Mouse (Mus musculus) myocyte (in vitro differentiated cells): ENCODE data around the gene Hvcn1. TPM values are rescaled to one million over a fixed set of nuclear protein-coding genes. Genes with fewer than 3 reads are reported as not detected.

ENCODE experiments used
- H3K27me3 ChIP-seq: one replicate; pipeline ENCODE4 v1.6.1; 2011; ENCODE audit not compliant: control insufficient read depth, insufficient read depth, insufficient read length
- H3K36me3 ChIP-seq: one replicate; pipeline ENCODE4 v1.6.1; 2011; ENCODE audit not compliant: control insufficient read depth, insufficient read depth
- H3K4me2 ChIP-seq: one replicate; pipeline ENCODE4 v1.6.1; 2011; ENCODE audit warnings: low read depth, control low read depth
- H3K4me3 ChIP-seq: one replicate; pipeline ENCODE4 v1.5.1; 2011; ENCODE audit warnings: mild to moderate bottlenecking, control low read depth, moderate library complexity
- H3K79me2 ChIP-seq: one replicate; pipeline ENCODE4 v1.6.1; 2011; ENCODE audit not compliant: control insufficient read depth, insufficient read depth
- H3ac ChIP-seq: one replicate; pipeline ENCODE4 v1.6.1; 2011; ENCODE audit not compliant: control insufficient read depth, insufficient read length
- CEBPB ChIP-seq: IDR thresholded peaks from 2 replicates; pipeline ENCODE4 v1.6.1; 2011; ENCODE audit warnings: mild to moderate bottlenecking, moderate library complexity; ENCODE audit not compliant: poor library complexity, insufficient read depth, severe bottlenecking
- E2F4 ChIP-seq: IDR thresholded peaks from one replicate; pipeline ENCODE4 v1.6.1; 2011; ENCODE audit warnings: mild to moderate bottlenecking, control low read depth, moderate library complexity; ENCODE audit not compliant: insufficient read depth
- MAX ChIP-seq: IDR thresholded peaks from one replicate; pipeline ENCODE4 v1.6.1; 2011; ENCODE audit warnings: low read depth, mild to moderate bottlenecking, control low read depth
- MYOD1 ChIP-seq, 3 experiments: IDR thresholded peaks; one replicate each; pipeline ENCODE4 v1.6.1; 2011; ENCODE audit warnings: control low read depth in 2 of 3, low read depth in 2 of 3, mild to moderate bottlenecking in 2 of 3, moderate library complexity in 1 of 3; ENCODE audit not compliant: insufficient read length in 2 of 3, control insufficient read depth in 1 of 3
- MYOG ChIP-seq, 3 experiments: IDR thresholded peaks; one replicate each; pipeline ENCODE4 v1.6.1; 2011; ENCODE audit warnings: control low read depth in 2 of 3, low read depth in 2 of 3, mild to moderate bottlenecking in 2 of 3; ENCODE audit not compliant: insufficient read length in 2 of 3, control insufficient read depth in 1 of 3, insufficient read depth in 1 of 3
- POLR2A ChIP-seq: IDR thresholded peaks from one replicate; pipeline ENCODE4 v1.6.1; 2011; ENCODE audit warnings: low read depth, mild to moderate bottlenecking, control low read depth, moderate library complexity; ENCODE audit not compliant: insufficient read length
- POLR2AphosphoS2 ChIP-seq: IDR thresholded peaks from one replicate; pipeline ENCODE4 v1.6.1; 2011; ENCODE audit warnings: low read depth, control low read depth; ENCODE audit not compliant: insufficient read length
- REST ChIP-seq: IDR thresholded peaks from one replicate; pipeline ENCODE4 v1.6.1; 2011; ENCODE audit warnings: mild to moderate bottlenecking, control low read depth, moderate library complexity; ENCODE audit not compliant: insufficient read depth, insufficient read length
- SRF ChIP-seq: IDR thresholded peaks from one replicate; pipeline ENCODE4 v1.6.1; 2011; ENCODE audit warnings: low read depth; ENCODE audit not compliant: control insufficient read depth, insufficient read length
- TCF12 ChIP-seq: IDR thresholded peaks from one replicate; pipeline ENCODE4 v1.6.1; 2011; ENCODE audit warnings: mild to moderate bottlenecking, control low read depth; ENCODE audit not compliant: poor library complexity, insufficient read depth, severe bottlenecking
- TCF3 ChIP-seq: IDR thresholded peaks from one replicate; pipeline ENCODE4 v1.6.1; 2011; ENCODE audit warnings: low read depth, control low read depth; ENCODE audit not compliant: insufficient read length
- USF1 ChIP-seq: IDR thresholded peaks from one replicate; pipeline ENCODE4 v1.6.1; 2011; ENCODE audit warnings: low read depth, mild to moderate bottlenecking, control low read depth, moderate library complexity
- polyA plus RNA-seq: library from polyadenylated mRNA; unstranded; fragments of >200 nt; fragmentation: generic; extraction: Trizol; gene quantifications from one replicate; pipeline ENCODE4 v1.2.1, GENCODE M21; 2012; ENCODE audit warnings: missing spikeins

The Hvcn1 gene
- polyA plus RNA-seq, 1 experiment, result 0.08 TPM

DNA sequence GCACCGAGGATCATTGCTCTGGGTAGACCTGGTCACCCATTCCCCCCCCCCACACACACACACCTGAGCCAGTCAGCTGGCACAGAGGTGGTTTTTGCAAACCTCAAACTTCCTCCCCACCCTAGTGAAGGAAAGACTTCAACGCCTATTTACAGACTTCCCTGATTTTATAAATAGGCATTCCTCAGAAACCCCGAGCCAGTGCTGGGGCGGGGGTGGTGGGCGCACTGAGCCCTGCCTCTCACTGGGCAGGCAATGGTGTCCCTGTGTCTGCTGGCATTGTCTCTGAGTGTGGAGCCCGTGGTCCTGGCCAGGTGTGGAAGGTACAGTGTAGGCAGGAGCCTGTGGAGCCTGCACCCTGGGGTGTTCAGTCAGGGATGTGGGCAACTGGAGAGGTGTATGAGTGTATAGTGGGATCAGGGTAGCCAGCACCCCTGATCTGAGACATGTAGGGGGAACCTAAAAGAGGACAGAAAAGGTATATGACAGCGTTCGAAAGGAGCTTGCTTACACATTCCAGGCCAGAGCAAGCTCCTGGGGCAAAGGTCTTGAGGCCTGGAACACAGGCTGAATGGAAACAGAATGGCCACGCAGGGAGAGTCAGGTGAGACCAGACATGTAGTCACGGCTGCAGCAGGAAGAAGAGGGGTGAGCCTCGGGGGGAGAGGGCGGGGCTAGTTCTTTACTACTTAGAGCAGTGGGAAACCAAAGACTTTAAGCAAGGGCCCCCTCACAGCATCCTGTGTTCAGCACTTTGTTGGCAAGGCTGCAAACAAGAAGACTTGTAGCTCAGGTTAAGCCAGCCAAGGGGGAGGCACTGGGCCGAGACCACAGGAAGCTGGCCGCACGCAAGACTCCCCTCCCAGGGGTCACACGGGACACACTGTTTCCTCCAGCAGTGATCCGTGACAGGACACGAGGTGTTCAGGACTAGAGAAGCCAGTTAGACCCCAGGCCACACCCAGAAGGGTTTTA is 13.3 kb downstream of the Hvcn1 start:
- Histone ChIP-seq H3K79me2 (no peaks in the 10 kb centered on the region), H3K4me3 (no peak overlapping the region), H3ac (no peak overlapping the region), H3K4me2 (no peak overlapping the region), H3K36me3 (no peaks in the 10 kb centered on the region), H3K27me3 (peaks cover 63% of the 10 kb centered on the region)
- no peak for TF ChIP-seq TCF12
- TF ChIP-seq POLR2A, result no peak
- TF ChIP-seq MYOD1 (IDR thresholded peaks at IDR 0.05; ENCODE audit: control insufficient read depth in 1 of 3, insufficient read length in 2 of 3, low read depth in 2 of 3), result no peak

GRCm38 (mm10) chr5:122221085-122221484 is 14.5 kb downstream of the Hvcn1 start:
- no peaks in the 10 kb centered on the region for H3K79me2 ChIP-seq
- H3ac ChIP-seq, result no peak overlapping the region
- H3K27me3 ChIP-seq, result peaks cover 62% of the 10 kb centered on the region
- H3K4me2 ChIP-seq, result no peak overlapping the region
- no peak for TF ChIP-seq MYOG (IDR thresholded peaks at IDR 0.05; ENCODE audit: control insufficient read depth in 1 of 3, insufficient read depth in 1 of 3, insufficient read length in 2 of 3, low read depth in 2 of 3)
- TF ChIP-seq POLR2AphosphoS2, result no peak
- TF ChIP-seq TCF3, result no peak
- TF ChIP-seq POLR2A, result no peak
- no peak for TF ChIP-seq USF1
- TF ChIP-seq SRF, result no peak
- TF ChIP-seq REST, result no peak
- no peak for TF ChIP-seq E2F4
- no peak for TF ChIP-seq CEBPB
- TF ChIP-seq MAX, result no peak
- no peak for TF ChIP-seq MYOD1 (IDR thresholded peaks at IDR 0.05; ENCODE audit: control insufficient read depth in 1 of 3, insufficient read length in 2 of 3, low read depth in 2 of 3)
- TF ChIP-seq TCF12, result no peak
- no peak overlapping the region for H3K4me3 ChIP-seq
- no peaks in the 10 kb centered on the region for H3K36me3 ChIP-seq

DNA sequence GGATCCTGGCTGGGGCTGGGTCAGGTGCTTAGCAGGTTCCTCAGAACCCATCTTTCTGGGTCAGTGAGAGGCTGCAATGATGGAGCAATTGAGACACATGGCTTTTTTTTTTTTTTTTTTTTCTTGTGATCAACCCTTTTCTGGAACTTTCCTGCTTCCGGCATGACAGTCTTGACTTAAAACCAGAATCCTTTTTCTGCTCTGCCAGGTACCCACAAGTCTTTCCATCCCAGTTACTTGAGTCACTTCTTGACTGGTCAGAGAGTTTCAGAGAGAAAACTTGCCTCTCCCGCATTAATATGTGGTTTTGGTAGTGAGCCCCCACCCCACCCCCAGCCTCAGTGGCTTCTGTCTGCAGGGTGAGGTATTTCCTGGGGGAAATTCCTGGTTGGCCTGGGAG is 17.7 kb downstream of the Hvcn1 start:
- H3K79me2 ChIP-seq, result no peaks in the 10 kb centered on the region
- no peak overlapping the region for H3ac ChIP-seq
- H3K36me3 ChIP-seq, result no peaks in the 10 kb centered on the region
- H3K4me3 ChIP-seq, result no peak overlapping the region
- TF ChIP-seq MYOG (IDR thresholded peaks at IDR 0.05; ENCODE audit: control insufficient read depth in 1 of 3, insufficient read depth in 1 of 3, insufficient read length in 2 of 3, low read depth in 2 of 3) (no peak), USF1 (no peak), E2F4 (no peak), TCF3 (no peak), POLR2A (no peak), POLR2AphosphoS2 (no peak), MYOD1 (IDR thresholded peaks at IDR 0.05; ENCODE audit: control insufficient read depth in 1 of 3, insufficient read length in 2 of 3, low read depth in 2 of 3) (no peak), SRF (no peak), MAX (no peak), CEBPB (no peak), TCF12 (no peak), REST (no peak)
- H3K4me2 ChIP-seq, result no peak overlapping the region
- H3K27me3 ChIP-seq, result peaks cover 46% of the 10 kb centered on the region

DNA sequence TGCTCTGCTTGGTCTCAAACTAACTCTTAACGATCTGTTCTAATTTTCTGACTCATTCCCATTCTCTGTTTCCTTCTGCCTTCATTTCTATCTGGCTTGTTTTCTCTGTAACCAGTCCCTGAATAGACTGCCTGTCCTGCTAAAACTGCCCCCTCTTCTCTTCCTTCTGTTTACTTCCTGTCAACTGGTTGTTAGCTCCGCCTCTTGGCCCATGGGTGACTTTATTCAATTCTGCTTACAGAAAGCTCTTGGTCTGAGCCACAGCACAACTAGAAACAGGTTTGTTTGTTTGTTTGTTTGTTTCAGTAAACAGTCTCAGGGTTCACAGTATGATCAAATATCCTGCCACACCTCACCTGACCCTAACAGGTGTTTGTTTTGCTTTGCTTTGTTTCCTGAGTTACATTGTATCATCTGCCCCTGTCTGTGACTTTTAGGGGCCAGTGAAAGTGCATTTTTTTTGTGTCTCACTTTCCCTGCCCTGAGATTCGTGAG is 21.7 kb downstream of the Hvcn1 start:
- Histone ChIP-seq H3K27me3 (peaks cover 31% of the 10 kb centered on the region), H3ac (no peak overlapping the region), H3K79me2 (no peaks in the 10 kb centered on the region), H3K4me3 (no peak overlapping the region), H3K36me3 (no peaks in the 10 kb centered on the region), H3K4me2 (no peak overlapping the region)
- no peak for TF ChIP-seq USF1
- TF ChIP-seq MAX, result no peak
- TF ChIP-seq SRF, result no peak
- no peak for TF ChIP-seq POLR2AphosphoS2
- TF ChIP-seq TCF3, result no peak
- no peak for TF ChIP-seq TCF12
- TF ChIP-seq MYOG (IDR thresholded peaks at IDR 0.05; ENCODE audit: control insufficient read depth in 1 of 3, insufficient read depth in 1 of 3, insufficient read length in 2 of 3, low read depth in 2 of 3), result no peak
- no peak for TF ChIP-seq REST
- no peak for TF ChIP-seq CEBPB
- TF ChIP-seq MYOD1 (IDR thresholded peaks at IDR 0.05; ENCODE audit: control insufficient read depth in 1 of 3, insufficient read length in 2 of 3, low read depth in 2 of 3), result no peak
- no peak for TF ChIP-seq E2F4
- TF ChIP-seq POLR2A, result no peak

DNA sequence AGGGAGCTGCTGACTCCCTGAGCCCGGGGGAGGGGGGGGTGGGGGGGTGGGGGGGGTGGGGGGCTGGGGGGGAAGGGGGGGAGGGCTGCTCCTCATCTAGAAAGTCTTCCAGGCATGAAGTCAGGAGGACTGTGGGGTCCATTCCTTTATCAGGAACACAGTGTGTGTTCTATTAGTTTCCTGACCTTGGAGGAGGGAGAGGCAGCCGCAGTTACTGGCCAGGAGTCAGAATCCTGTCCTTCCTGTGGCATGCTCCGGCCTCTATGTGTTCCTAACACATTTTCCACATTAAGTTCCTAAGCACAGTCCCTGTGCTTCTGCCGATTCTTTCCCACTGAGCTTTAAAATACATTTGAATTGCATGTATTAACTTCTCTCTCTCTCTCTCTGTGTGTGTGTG is 22.2 kb downstream of the Hvcn1 start:
- H3K79me2 ChIP-seq, result no peaks in the 10 kb centered on the region
- no peak overlapping the region for H3K4me2 ChIP-seq
- no peak for TF ChIP-seq USF1
- TF ChIP-seq POLR2AphosphoS2, result no peak
- TF ChIP-seq MAX, result no peak
- TF ChIP-seq MYOG (IDR thresholded peaks at IDR 0.05; ENCODE audit: control insufficient read depth in 1 of 3, insufficient read depth in 1 of 3, insufficient read length in 2 of 3, low read depth in 2 of 3), result no peak
- TF ChIP-seq REST, result no peak
- no peak for TF ChIP-seq TCF12
- TF ChIP-seq CEBPB, result no peak
- TF ChIP-seq POLR2A, result no peak
- TF ChIP-seq MYOD1 (IDR thresholded peaks at IDR 0.05; ENCODE audit: control insufficient read depth in 1 of 3, insufficient read length in 2 of 3, low read depth in 2 of 3), result no peak
- TF ChIP-seq E2F4, result no peak
- peaks cover 32% of the 10 kb centered on the region for H3K27me3 ChIP-seq
- no peak overlapping the region for H3ac ChIP-seq
- no peak overlapping the region for H3K4me3 ChIP-seq
- H3K36me3 ChIP-seq, result no peaks in the 10 kb centered on the region
